Mouse (Mus musculus): ENCODE measurements around the gene Polr3e. TPM values are rescaled to one million over a fixed set of nuclear protein-coding genes. Genes with fewer than 3 reads are reported as not detected.
"Not testable (repeated sequence)": the region's sequence is repeated elsewhere in the genome, so short reads cannot be mapped to it uniquely, and the experiment has no call there.

Gene Polr3e
- total and polyA plus RNA-seq, 3 experiments, result 22.3 to 38.1 (median 33.6) TPM

- Histone ChIP-seq H3K4me1 (ENCODE audit: control insufficient read depth in 1 of 2, insufficient read depth in 2 of 2) (peaks cover 7 to 16% of the 10 kb centered on the region in 2 experiments), H3K4me2 (ENCODE audit: insufficient read depth, low read depth, poor library complexity, severe bottlenecking) (no peak overlapping the region), H3K27ac (ENCODE audit: insufficient read depth, low read depth) (no peak overlapping the region), H3K27me3 (replicated peaks) (no peaks in the 10 kb centered on the region), H3K79me2 (replicated peaks; ENCODE audit: control insufficient read depth, extremely low read depth, insufficient read depth, poor library complexity, severe bottlenecking) (no peaks in the 10 kb centered on the region), H3K9me3 (replicated peaks; ENCODE audit: low read length) (no peaks in the 10 kb centered on the region), H3K9ac (ENCODE audit: insufficient read depth, low read depth) (no peak overlapping the region), H3K4me3 (replicated peaks in 1 of 3; ENCODE audit: low read depth in 2 of 3, low read length in 2 of 3, poor library complexity in 1 of 3) (no peak overlapping the region), H3K36me3 (replicated peaks in 1 of 2; ENCODE audit: control insufficient read depth in 1 of 2, insufficient read depth in 1 of 2, low read length in 1 of 2) (peaks cover 0 to 45% of the 10 kb centered on the region in 2 experiments)
- in situ Hi-C loops (cut with MboI; ENCODE audit: low pct_ligation_motif_present, low pct_unique_long_range_greater_than_20kb, low sequenced_read_pairs), result no loop called here
- no peak for DNase-seq (ENCODE audit: extremely low read depth)
- no peak for TF ChIP-seq GABPA (IDR thresholded peaks at IDR 0.05; ENCODE audit: insufficient replicate concordance, low read depth, low read length)
- no peak for TF ChIP-seq NELFE (IDR thresholded peaks at IDR 0.05; ENCODE audit: low read depth, low read length)
- TF ChIP-seq CHD1 (IDR thresholded peaks at IDR 0.05; ENCODE audit: low read depth, low read length), result no peak
- dilution Hi-C loops (cut with MboI; ENCODE audit: extremely low pct_ligation_motif_present, extremely low pct_unique_long_range_greater_than_20kb, low sequenced_read_pairs), result no loop called here
Measured at GRCm38 (mm10) chr7:120900191-120900590, 17.4 kb upstream of the Polr3e start.

GRCm38 (mm10) chr7:120901701-120902100 is 15.8 kb upstream of the Polr3e start:
- no peaks in the 10 kb centered on the region for H3K79me2 ChIP-seq (replicated peaks; ENCODE audit: control insufficient read depth, extremely low read depth, insufficient read depth, poor library complexity, severe bottlenecking)
- H3K27ac ChIP-seq (ENCODE audit: insufficient read depth, low read depth), result no peak overlapping the region
- no peaks in the 10 kb centered on the region for H3K27me3 ChIP-seq (replicated peaks)
- TF ChIP-seq CHD2 (IDR thresholded peaks at IDR 0.05; ENCODE audit: low read length) (no peak), BHLHE40 (IDR thresholded peaks at IDR 0.05; ENCODE audit: low read depth, low read length) (peak; percentile 36; the same call in 1 of the 2 replicates)
- H3K9ac ChIP-seq (ENCODE audit: insufficient read depth, low read depth), result no peak overlapping the region
- H3K4me3 ChIP-seq (replicated peaks in 1 of 3; ENCODE audit: low read depth in 2 of 3, low read length in 2 of 3, poor library complexity in 1 of 3), result no peak overlapping the region
- no peaks in the 10 kb centered on the region for H3K9me3 ChIP-seq (replicated peaks; ENCODE audit: low read length)
- no peak for DNase-seq (ENCODE audit: extremely low read depth)
- in situ Hi-C loops (cut with MboI; ENCODE audit: low pct_ligation_motif_present, low pct_unique_long_range_greater_than_20kb, low sequenced_read_pairs) (no loop called here), dilution Hi-C loops (cut with MboI; ENCODE audit: extremely low pct_ligation_motif_present, extremely low pct_unique_long_range_greater_than_20kb, low sequenced_read_pairs) (no loop called here)
- peaks cover 7 to 16% of the 10 kb centered on the region in 2 experiments for H3K4me1 ChIP-seq (ENCODE audit: control insufficient read depth in 1 of 2, insufficient read depth in 2 of 2)
- peaks cover 0 to 36% of the 10 kb centered on the region in 2 experiments for H3K36me3 ChIP-seq (replicated peaks in 1 of 2; ENCODE audit: control insufficient read depth in 1 of 2, insufficient read depth in 1 of 2, low read length in 1 of 2)
- no peak overlapping the region for H3K4me2 ChIP-seq (ENCODE audit: insufficient read depth, low read depth, poor library complexity, severe bottlenecking)

- no peak overlapping the region for H3K9ac ChIP-seq (ENCODE audit: insufficient read depth, low read depth)
- H3K4me1 ChIP-seq (ENCODE audit: control insufficient read depth in 1 of 2, insufficient read depth in 2 of 2), result peaks cover 7 to 16% of the 10 kb centered on the region in 2 experiments
- no peak overlapping the region for H3K4me3 ChIP-seq (replicated peaks in 1 of 3; ENCODE audit: low read depth in 2 of 3, low read length in 2 of 3, poor library complexity in 1 of 3)
- H3K4me2 ChIP-seq (ENCODE audit: insufficient read depth, low read depth, poor library complexity, severe bottlenecking), result no peak overlapping the region
- no peaks in the 10 kb centered on the region for H3K9me3 ChIP-seq (replicated peaks; ENCODE audit: low read length)
- in situ Hi-C loops (cut with MboI; ENCODE audit: low pct_ligation_motif_present, low pct_unique_long_range_greater_than_20kb, low sequenced_read_pairs) (no loop called here), dilution Hi-C loops (cut with MboI; ENCODE audit: extremely low pct_ligation_motif_present, extremely low pct_unique_long_range_greater_than_20kb, low sequenced_read_pairs) (no loop called here)
- peaks cover 0 to 26% of the 10 kb centered on the region in 2 experiments for H3K36me3 ChIP-seq (replicated peaks in 1 of 2; ENCODE audit: control insufficient read depth in 1 of 2, insufficient read depth in 1 of 2, low read length in 1 of 2)
- H3K79me2 ChIP-seq (replicated peaks; ENCODE audit: control insufficient read depth, extremely low read depth, insufficient read depth, poor library complexity, severe bottlenecking), result no peaks in the 10 kb centered on the region
- no peaks in the 10 kb centered on the region for H3K27me3 ChIP-seq (replicated peaks)
- no peak for TF ChIP-seq ZMIZ1 (IDR thresholded peaks at IDR 0.05; ENCODE audit: low read depth, low read length)
- DNase-seq (ENCODE audit: extremely low read depth), result no peak
- H3K27ac ChIP-seq (ENCODE audit: insufficient read depth, low read depth), result no peak overlapping the region
Measured at GRCm38 (mm10) chr7:120902931-120903330, 14.6 kb upstream of the Polr3e start.

- H3K27ac ChIP-seq (ENCODE audit: insufficient read depth, low read depth); H3K4me3 ChIP-seq (replicated peaks in 1 of 3; ENCODE audit: low read depth in 2 of 3, low read length in 2 of 3, poor library complexity in 1 of 3); H3K4me1 ChIP-seq (ENCODE audit: control insufficient read depth in 1 of 2, insufficient read depth in 2 of 2); H3K4me2 ChIP-seq (ENCODE audit: insufficient read depth, low read depth, poor library complexity, severe bottlenecking); dilution Hi-C loops (cut with MboI; ENCODE audit: extremely low pct_ligation_motif_present, extremely low pct_unique_long_range_greater_than_20kb, low sequenced_read_pairs); H3K9me3 ChIP-seq (replicated peaks; ENCODE audit: low read length); H3K36me3 ChIP-seq (replicated peaks in 1 of 2; ENCODE audit: control insufficient read depth in 1 of 2, insufficient read depth in 1 of 2, low read length in 1 of 2); H3K27me3 ChIP-seq (replicated peaks); DNase-seq (ENCODE audit: extremely low read depth); H3K9ac ChIP-seq (ENCODE audit: insufficient read depth, low read depth); H3K79me2 ChIP-seq (replicated peaks; ENCODE audit: control insufficient read depth, extremely low read depth, insufficient read depth, poor library complexity, severe bottlenecking): not testable (repeated sequence)
- in situ Hi-C loops (cut with MboI; ENCODE audit: low pct_ligation_motif_present, low pct_unique_long_range_greater_than_20kb, low sequenced_read_pairs), result loop anchor here (5.0 kb wide), 1 partner anchor 73 kb away; no protein-coding TSS in a partner anchor
- TF ChIP-seq CTCF (conservative IDR thresholded peaks at IDR 0.05 in 1 of 2, IDR thresholded peaks at IDR 0.05 in 1 of 2; ENCODE audit: low read depth in 2 of 2, low read length in 2 of 2), result peak in 1 of 2 experiments; percentile 6; a peak in 1 of 4 replicates
Measured at GRCm38 (mm10) chr7:120910172-120910571, 7.4 kb upstream of the Polr3e start.
